Mouse (Mus musculus) CH12.LX (cell line): ENCODE measurements around the gene Chrdl2. TPM values are rescaled to one million over a fixed set of nuclear protein-coding genes. Genes with fewer than 3 reads are reported as not detected.
A peak's percentile ranks its signal among the peaks of the same experiment; 100 is the strongest.

ENCODE experiments used
- DNase-seq: peaks from one replicate; pipeline ENCODE4 v3.0.0-alpha.2; 2013; ENCODE audit errors: extremely low read depth
- H3K27ac ChIP-seq: 2 replicates; pipeline ENCODE4 v1.5.1; 2012; ENCODE audit warnings: low read depth, mild to moderate bottlenecking, control low read depth, moderate library complexity; ENCODE audit not compliant: insufficient read depth
- H3K27me3 ChIP-seq: replicated peaks from 2 replicates; pipeline ENCODE3; 2012; ENCODE audit warnings: inconsistent platforms
- H3K36me3 ChIP-seq, 2 experiments: replicated peaks in 1 of 2; 2 replicates each; pipeline versions ENCODE3 to v1.6.1; 2012; ENCODE audit warnings: inconsistent platforms in 1 of 2, low read length in 1 of 2, mild to moderate bottlenecking in 1 of 2, mixed read lengths in 1 of 2, moderate library complexity in 1 of 2; ENCODE audit not compliant: control insufficient read depth in 1 of 2, insufficient read depth in 1 of 2
- H3K4me1 ChIP-seq, 2 experiments: 2 replicates each; pipeline ENCODE4 v1.6.1; 2012; ENCODE audit warnings: inconsistent platforms in 1 of 2, moderate library complexity in 1 of 2; ENCODE audit not compliant: insufficient read depth in 2 of 2, control insufficient read depth in 1 of 2
- H3K4me2 ChIP-seq: 2 replicates; pipeline ENCODE4 v1.6.1; 2012; ENCODE audit warnings: low read depth, mild to moderate bottlenecking, control low read depth; ENCODE audit not compliant: poor library complexity, insufficient read depth, severe bottlenecking
- H3K4me3 ChIP-seq, 3 experiments: fragments of 150-350 bp in 1 of 3; sonication (generic) in 1 of 3; replicated peaks in 1 of 3; 2 replicates each; pipeline versions ENCODE3 to v1.5.1; 2011 to 2012; ENCODE audit warnings: low read depth in 2 of 3, low read length in 2 of 3, mild to moderate bottlenecking in 2 of 3, moderate library complexity in 2 of 3, control low read depth in 1 of 3, improper control_type of control experiment in 1 of 3, inconsistent platforms in 1 of 3, mixed read lengths in 1 of 3; ENCODE audit not compliant: poor library complexity in 1 of 3
- H3K79me2 ChIP-seq: replicated peaks from 2 replicates; pipeline ENCODE4 v1.6.1; 2012; ENCODE audit warnings: mild to moderate bottlenecking, moderate library complexity; ENCODE audit not compliant: control insufficient read depth, poor library complexity, insufficient read depth, severe bottlenecking; ENCODE audit errors: extremely low read depth
- H3K9ac ChIP-seq: 2 replicates; pipeline ENCODE4 v1.6.1; 2012; ENCODE audit warnings: low read depth, mild to moderate bottlenecking, control low read depth, moderate library complexity; ENCODE audit not compliant: insufficient read depth
- H3K9me3 ChIP-seq: replicated peaks from 2 replicates; pipeline ENCODE3; 2012; ENCODE audit warnings: low read length, inconsistent platforms, mixed read lengths
- CTCF ChIP-seq, 2 experiments: IDR thresholded peaks in 1 of 2; conservative IDR thresholded peaks in 1 of 2; 2 replicates each; pipeline ENCODE4 v1.5.1; 2011 to 2012; ENCODE audit warnings: low read depth in 2 of 2, low read length in 2 of 2, improper control_type of control experiment in 1 of 2, inconsistent platforms in 1 of 2, mild to moderate bottlenecking in 1 of 2, moderate library complexity in 1 of 2
- E2F4 ChIP-seq: IDR thresholded peaks from 2 replicates; pipeline ENCODE4 v1.6.1; 2011; ENCODE audit warnings: low read depth, low read length, improper control_type of control experiment; ENCODE audit not compliant: insufficient replicate concordance
- ELF1 ChIP-seq: IDR thresholded peaks from 2 replicates; pipeline ENCODE4 v1.6.1; 2014; ENCODE audit warnings: low read depth, mild to moderate bottlenecking, inconsistent platforms, low read length, improper control_type of control experiment
- HCFC1 ChIP-seq: IDR thresholded peaks from 2 replicates; pipeline ENCODE4 v1.6.1; 2012; ENCODE audit warnings: low read depth, mild to moderate bottlenecking, inconsistent platforms, low read length, improper control_type of control experiment
- IRF4 ChIP-seq: IDR thresholded peaks from 2 replicates; pipeline ENCODE4 v1.6.1; 2014; ENCODE audit warnings: low read depth, mild to moderate bottlenecking, inconsistent platforms, low read length, improper control_type of control experiment
- JUND ChIP-seq: conservative IDR thresholded peaks from 2 replicates; pipeline ENCODE4 v1.6.1; 2011; ENCODE audit warnings: low read depth, low read length, improper control_type of control experiment
- KAT2A ChIP-seq: IDR thresholded peaks from 2 replicates; pipeline ENCODE4 v1.6.1; 2012; ENCODE audit warnings: low read length, improper control_type of control experiment, inconsistent platforms; ENCODE audit not compliant: insufficient replicate concordance
- MAZ ChIP-seq: IDR thresholded peaks from 2 replicates; pipeline ENCODE4 v1.6.1; 2012; ENCODE audit warnings: low read depth, mild to moderate bottlenecking, inconsistent platforms, low read length, improper control_type of control experiment, moderate library complexity
- MEF2A ChIP-seq: IDR thresholded peaks from 2 replicates; pipeline ENCODE4 v1.6.1; 2014; ENCODE audit warnings: low read depth, mild to moderate bottlenecking, inconsistent platforms, low read length, improper control_type of control experiment, borderline replicate concordance
- NELFE ChIP-seq: IDR thresholded peaks from 2 replicates; pipeline ENCODE4 v1.6.1; 2011; ENCODE audit warnings: low read depth, low read length, improper control_type of control experiment
- NRF1 ChIP-seq: IDR thresholded peaks from 2 replicates; pipeline ENCODE4 v1.6.1; 2014; ENCODE audit warnings: low read depth, mild to moderate bottlenecking, inconsistent platforms, low read length, improper control_type of control experiment, moderate library complexity
- PAX5 ChIP-seq: IDR thresholded peaks from 2 replicates; pipeline ENCODE4 v1.6.1; 2012; ENCODE audit warnings: low read length, inconsistent platforms, mixed read lengths
- POLR2A ChIP-seq: IDR thresholded peaks from 2 replicates; pipeline ENCODE4 v1.6.1; 2011; ENCODE audit warnings: low read depth, mild to moderate bottlenecking, improper control_type of control experiment, low read length
- RAD21 ChIP-seq: IDR thresholded peaks from 2 replicates; pipeline ENCODE4 v1.6.1; 2011; ENCODE audit warnings: low read depth, mild to moderate bottlenecking, low read length, improper control_type of control experiment, moderate library complexity
- RCOR1 ChIP-seq: conservative IDR thresholded peaks from 2 replicates; pipeline ENCODE4 v1.6.1; 2012; ENCODE audit warnings: low read depth, mild to moderate bottlenecking, inconsistent platforms, low read length, improper control_type of control experiment
- SMC3 ChIP-seq: IDR thresholded peaks from 2 replicates; pipeline ENCODE4 v1.6.1; 2011; ENCODE audit warnings: low read depth, low read length, improper control_type of control experiment
- ZC3H11A ChIP-seq: IDR thresholded peaks from 2 replicates; pipeline ENCODE4 v1.6.1; 2012; ENCODE audit warnings: low read depth, mild to moderate bottlenecking, inconsistent platforms, low read length, improper control_type of control experiment
- ZKSCAN1 ChIP-seq: IDR thresholded peaks from 2 replicates; pipeline ENCODE4 v1.6.1; 2012; ENCODE audit warnings: low read depth, inconsistent platforms, low read length, improper control_type of control experiment, borderline replicate concordance
- ZMIZ1 ChIP-seq: IDR thresholded peaks from 2 replicates; pipeline ENCODE4 v1.6.1; 2012; ENCODE audit warnings: low read depth, mild to moderate bottlenecking, inconsistent platforms, low read length, improper control_type of control experiment
- dilution Hi-C: fragments of 300-500 bp; cut with MboI; formaldehyde crosslinking; loops from 2 replicates; pipeline ENCODE4 v1.14.3; 2020; ENCODE audit warnings: low sequenced_read_pairs; ENCODE audit not compliant: extremely low pct_unique_long_range_greater_than_20kb, extremely low pct_ligation_motif_present
- in situ Hi-C: fragments of 300-500 bp; cut with MboI; formaldehyde crosslinking; loops from 3 replicates; pipeline ENCODE4 v1.14.3; 2019; ENCODE audit warnings: low sequenced_read_pairs, low pct_ligation_motif_present, low pct_unique_long_range_greater_than_20kb, mixed read lengths
- polyA plus RNA-seq: library from polyadenylated mRNA; unstranded; fragments of >175 nt; gene quantifications from 2 replicates; pipeline ENCODE4 v1.2.1, GENCODE M21; 2012; ENCODE audit warnings: low read depth; ENCODE audit not compliant: insufficient read length
- total RNA-seq, 2 experiments: library from RNA; depleted of rRNA; stranded (reverse); fragments of 300-350 nt in 1 of 2; fragments of >200 nt in 1 of 2; gene quantifications; 2 replicates each; pipeline ENCODE4 v1.2.3; 2012 to 2014

The Chrdl2 gene
- total and polyA plus RNA-seq, 3 experiments, result not detected

GRCm38 (mm10) chr7:99982256-99983242, 23.4 kb upstream of the Chrdl2 start:
- H3K9ac ChIP-seq, result no peak overlapping the region
- in situ Hi-C loops (no loop called here), dilution Hi-C loops (no loop called here)
- no peak for DNase-seq
- H3K36me3 ChIP-seq, result peaks cover 0 to 3% of the 10 kb centered on the region in 2 experiments
- TF ChIP-seq MAZ (no peak), E2F4 (no peak), ZMIZ1 (no peak), POLR2A (no peak), RAD21 (no peak), NELFE (no peak), HCFC1 (no peak), KAT2A (no peak), ZC3H11A (no peak), PAX5 (no peak), NRF1 (no peak), JUND (no peak), RCOR1 (no peak), ELF1 (no peak), ZKSCAN1 (no peak), IRF4 (no peak)
- no peak overlapping the region for H3K27ac ChIP-seq
- H3K4me3 ChIP-seq, result no peak overlapping the region
- peaks cover 10% of the 10 kb centered on the region for H3K79me2 ChIP-seq
- H3K27me3 ChIP-seq, result no peaks in the 10 kb centered on the region
- no peaks in the 10 kb centered on the region for H3K9me3 ChIP-seq
- no peak overlapping the region for H3K4me2 ChIP-seq
- peaks cover 0 to 23% of the 10 kb centered on the region in 2 experiments; a peak in 2 of 4 replicates for H3K4me1 ChIP-seq

GRCm38 (mm10) chr7:99988725-99989124, 17.2 kb upstream of the Chrdl2 start:
- dilution Hi-C loops, result no loop called here
- H3K36me3 ChIP-seq, result no peaks in the 10 kb centered on the region
- TF ChIP-seq RAD21, result peak; percentile 75
- no peak for TF ChIP-seq E2F4
- TF ChIP-seq CTCF (conservative IDR thresholded peaks at IDR 0.05 in 1 of 2, IDR thresholded peaks at IDR 0.05 in 1 of 2; ENCODE audit: low read depth in 2 of 2, low read length in 2 of 2), result peak; percentile 58 to 87
- 0 out of 2 replicates have a peak, but pooled peaks have one; percentile 27 for TF ChIP-seq MEF2A
- TF ChIP-seq IRF4, result 0 out of 2 replicates have a peak, but pooled peaks have one; percentile 15
- peak; percentile 74 for TF ChIP-seq SMC3
- no peak for TF ChIP-seq HCFC1
- TF ChIP-seq, all 38 proteins: peak for 5
- in situ Hi-C loops, result no loop called here
- H3K4me3 ChIP-seq, result no peak overlapping the region
- no peaks in the 10 kb centered on the region for H3K9me3 ChIP-seq
- H3K9ac ChIP-seq, result no peak overlapping the region
- no peaks in the 10 kb centered on the region for H3K27me3 ChIP-seq
- peak; percentile 44 for DNase-seq
- no peaks in the 10 kb centered on the region for H3K79me2 ChIP-seq
- peaks cover 0 to 6% of the 10 kb centered on the region in 2 experiments; a peak in 1 of 4 replicates for H3K4me1 ChIP-seq
- H3K27ac ChIP-seq, result no peak overlapping the region
- H3K4me2 ChIP-seq, result peak overlapping the region; percentile 6; the same call in 1 of the 2 replicates
